Mouse (Mus musculus): ENCODE measurements around the gene Snrpg.

The Snrpg gene

GRCm38 (mm10) chr6:86388461-86388860 lies 17.4 kb downstream of the Snrpg start:
- no peaks in the 10 kb centered on the region for H3K9me3 ChIP-seq (ENCODE audit: low read length)
- H3K4me3 ChIP-seq (replicated peaks; ENCODE audit: low read length), result no peak overlapping the region; the same call in 1 of the 2 replicates
- H3K36me3 ChIP-seq (ENCODE audit: insufficient read depth, low read length), result peaks cover 65% of the 10 kb centered on the region
- H3K27me3 ChIP-seq (ENCODE audit: insufficient read depth, low read length), result no peaks in the 10 kb centered on the region
- peaks cover 13% of the 10 kb centered on the region for H3K4me1 ChIP-seq (replicated peaks; ENCODE audit: low read depth, low read length)
- no peak for TF ChIP-seq CTCF (conservative IDR thresholded peaks at IDR 0.05; ENCODE audit: low read length)
- TF ChIP-seq POU5F1 (IDR thresholded peaks at IDR 0.05; ENCODE audit: borderline replicate concordance, low read length), result no peak

GRCm38 (mm10) chr6:86391326-86391725 lies 20.2 kb downstream of the Snrpg start:
- no peaks in the 10 kb centered on the region for H3K9me3 ChIP-seq (ENCODE audit: low read length)
- H3K36me3 ChIP-seq (ENCODE audit: insufficient read depth, low read length), result peaks cover 74% of the 10 kb centered on the region
- 0 out of 2 replicates have a peak overlapping the region, but pooled peaks have one; percentile 13 for H3K4me3 ChIP-seq (replicated peaks; ENCODE audit: low read length)
- H3K27me3 ChIP-seq (ENCODE audit: insufficient read depth, low read length), result no peaks in the 10 kb centered on the region
- no peak for TF ChIP-seq NANOG (IDR thresholded peaks at IDR 0.05; ENCODE audit: borderline replicate concordance, low read length)
- TF ChIP-seq CTCF (conservative IDR thresholded peaks at IDR 0.05; ENCODE audit: low read length), result no peak
- TF ChIP-seq POU5F1 (IDR thresholded peaks at IDR 0.05; ENCODE audit: borderline replicate concordance, low read length), result no peak
- peaks cover 26% of the 10 kb centered on the region for H3K4me1 ChIP-seq (replicated peaks; ENCODE audit: low read depth, low read length)

- no peak overlapping the region for H3K4me3 ChIP-seq (replicated peaks; ENCODE audit: low read length)
- peaks cover 57% of the 10 kb centered on the region for H3K36me3 ChIP-seq (ENCODE audit: insufficient read depth, low read length)
- H3K9me3 ChIP-seq (ENCODE audit: low read length), result no peaks in the 10 kb centered on the region
- TF ChIP-seq CTCF (conservative IDR thresholded peaks at IDR 0.05; ENCODE audit: low read length), result no peak; the same call in 1 of the 2 replicates
- TF ChIP-seq POU5F1 (IDR thresholded peaks at IDR 0.05; ENCODE audit: borderline replicate concordance, low read length), result no peak
- no peak for TF ChIP-seq NANOG (IDR thresholded peaks at IDR 0.05; ENCODE audit: borderline replicate concordance, low read length)
- H3K4me1 ChIP-seq (replicated peaks; ENCODE audit: low read depth, low read length), result peaks cover 36% of the 10 kb centered on the region
- peaks cover 6% of the 10 kb centered on the region for H3K27me3 ChIP-seq (ENCODE audit: insufficient read depth, low read length)
These were observed 22.1 kb downstream of the Snrpg start for GRCm38 (mm10) chr6:86393187-86393586.

GRCm38 (mm10) chr6:86394078-86394720 lies 23.1 kb downstream of the Snrpg start:
- H3K4me3 ChIP-seq (replicated peaks; ENCODE audit: low read length), result no peak overlapping the region
- peaks cover 17% of the 10 kb centered on the region for H3K27me3 ChIP-seq (ENCODE audit: insufficient read depth, low read length)
- no peaks in the 10 kb centered on the region for H3K9me3 ChIP-seq (ENCODE audit: low read length)
- H3K4me1 ChIP-seq (replicated peaks; ENCODE audit: low read depth, low read length), result peaks cover 28% of the 10 kb centered on the region
- TF ChIP-seq NANOG (IDR thresholded peaks at IDR 0.05; ENCODE audit: borderline replicate concordance, low read length) (no peak), POU5F1 (IDR thresholded peaks at IDR 0.05; ENCODE audit: borderline replicate concordance, low read length) (no peak), CTCF (conservative IDR thresholded peaks at IDR 0.05; ENCODE audit: low read length) (no peak)
- peaks cover 47% of the 10 kb centered on the region for H3K36me3 ChIP-seq (ENCODE audit: insufficient read depth, low read length)

- peaks cover 39% of the 10 kb centered on the region for H3K36me3 ChIP-seq (ENCODE audit: insufficient read depth, low read length)
- TF ChIP-seq CTCF (conservative IDR thresholded peaks at IDR 0.05; ENCODE audit: low read length) (no peak), NANOG (IDR thresholded peaks at IDR 0.05; ENCODE audit: borderline replicate concordance, low read length) (no peak)
- peaks cover 19% of the 10 kb centered on the region for H3K27me3 ChIP-seq (ENCODE audit: insufficient read depth, low read length)
- no peaks in the 10 kb centered on the region for H3K9me3 ChIP-seq (ENCODE audit: low read length)
- no peak overlapping the region for H3K4me3 ChIP-seq (replicated peaks; ENCODE audit: low read length)
- H3K4me1 ChIP-seq (replicated peaks; ENCODE audit: low read depth, low read length), result peaks cover 28% of the 10 kb centered on the region
These were observed 23.9 kb downstream of the Snrpg start for GRCm38 (mm10) chr6:86395021-86395420.

- Histone ChIP-seq H3K4me3 (replicated peaks; ENCODE audit: low read length) (peak overlapping the region; percentile 99), H3K36me3 (ENCODE audit: insufficient read depth, low read length) (peaks cover 30% of the 10 kb centered on the region), H3K9me3 (ENCODE audit: low read length) (no peaks in the 10 kb centered on the region), H3K4me1 (replicated peaks; ENCODE audit: low read depth, low read length) (peaks cover 31% of the 10 kb centered on the region), H3K27me3 (ENCODE audit: insufficient read depth, low read length) (peaks cover 22% of the 10 kb centered on the region)
- TF ChIP-seq NANOG (IDR thresholded peaks at IDR 0.05; ENCODE audit: borderline replicate concordance, low read length), result no peak
These were observed 24.9 kb downstream of the Snrpg start for GRCm38 (mm10) chr6:86395969-86396368.

GRCm38 (mm10) chr6:86396581-86397256 lies 25.6 kb downstream of the Snrpg start, which contains the start of gene Pcyox1:
Gene Pcyox1, minus strand, starts transcription at chr6:86397154.
- H3K4me3 ChIP-seq (replicated peaks; ENCODE audit: low read length), result peak within 1 kb of the TSS; percentile 99
- H3K4me1 ChIP-seq (replicated peaks; ENCODE audit: low read depth, low read length), result peaks cover 32% of the 10 kb centered on the region
- H3K9me3 ChIP-seq (ENCODE audit: low read length), result no peaks in the 10 kb centered on the region
- no peak for TF ChIP-seq NANOG (IDR thresholded peaks at IDR 0.05; ENCODE audit: borderline replicate concordance, low read length)
- TF ChIP-seq CTCF (conservative IDR thresholded peaks at IDR 0.05; ENCODE audit: low read length), result no peak
- no peak for TF ChIP-seq POU5F1 (IDR thresholded peaks at IDR 0.05; ENCODE audit: borderline replicate concordance, low read length)
- peaks cover 22% of the 10 kb centered on the region for H3K27me3 ChIP-seq (ENCODE audit: insufficient read depth, low read length)
- H3K36me3 ChIP-seq (ENCODE audit: insufficient read depth, low read length), result peaks cover 22% of the 10 kb centered on the region

GRCm38 (mm10) chr6:86397257-86397980 lies 26.3 kb downstream of the Snrpg start:
- TF ChIP-seq POU5F1 (IDR thresholded peaks at IDR 0.05; ENCODE audit: borderline replicate concordance, low read length), result no peak
- no peak for TF ChIP-seq CTCF (conservative IDR thresholded peaks at IDR 0.05; ENCODE audit: low read length)
- TF ChIP-seq NANOG (IDR thresholded peaks at IDR 0.05; ENCODE audit: borderline replicate concordance, low read length), result no peak
- Histone ChIP-seq H3K4me1 (replicated peaks; ENCODE audit: low read depth, low read length) (peaks cover 32% of the 10 kb centered on the region), H3K27me3 (ENCODE audit: insufficient read depth, low read length) (peaks cover 22% of the 10 kb centered on the region)

More at GRCm38 (mm10) chr6:86397257-86397980, 26.3 kb downstream of the Snrpg start:
- H3K9me3 ChIP-seq (ENCODE audit: low read length), result no peaks in the 10 kb centered on the region
- peak overlapping the region; percentile 99 for H3K4me3 ChIP-seq (replicated peaks; ENCODE audit: low read length)
- peaks cover 15% of the 10 kb centered on the region for H3K36me3 ChIP-seq (ENCODE audit: insufficient read depth, low read length)
